Mouse (Mus musculus): ENCODE results near the gene Gm8369. TPM values are rescaled to one million over a fixed set of nuclear protein-coding genes. Genes with fewer than 3 reads are reported as not detected.
"Not testable (repeated sequence)": the region's sequence is repeated elsewhere in the genome, so short reads cannot be mapped to it uniquely, and the experiment has no call there.

The Gm8369 gene
- total RNA-seq (2015; ENCODE audit: low replicate concordance), result 1.3 and 14.4 TPM in 2 replicates
- not detected in 2 replicates for total RNA-seq (2017; ENCODE audit: low replicate concordance)

DNA sequence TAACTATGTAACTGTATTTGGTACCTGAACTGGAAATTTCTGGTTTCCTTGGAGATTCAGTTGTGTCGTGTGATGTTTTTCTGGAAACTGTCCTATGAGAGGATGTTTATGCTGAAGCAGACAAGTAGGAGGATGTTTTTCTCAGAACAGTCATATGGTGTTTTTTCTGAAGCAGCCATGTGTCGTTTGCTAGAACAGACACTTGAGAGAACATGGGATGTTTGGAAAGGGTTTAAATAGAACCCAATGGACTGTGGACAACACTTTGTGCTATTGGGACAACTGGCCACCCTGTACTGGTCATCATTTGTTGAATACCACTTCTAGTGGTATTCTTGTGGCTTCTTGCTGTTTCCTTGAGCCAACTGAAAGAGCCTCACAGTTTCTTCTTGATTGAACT lies at the start of gene Gm8369:
Gm8369 (plus strand) TSS at position 193 of the 400 bp plus-strand sequence.
- ATAC-seq (replicated peaks; ENCODE audit: low FRiP score, poor library complexity, severe bottlenecking), result no peak

DNA sequence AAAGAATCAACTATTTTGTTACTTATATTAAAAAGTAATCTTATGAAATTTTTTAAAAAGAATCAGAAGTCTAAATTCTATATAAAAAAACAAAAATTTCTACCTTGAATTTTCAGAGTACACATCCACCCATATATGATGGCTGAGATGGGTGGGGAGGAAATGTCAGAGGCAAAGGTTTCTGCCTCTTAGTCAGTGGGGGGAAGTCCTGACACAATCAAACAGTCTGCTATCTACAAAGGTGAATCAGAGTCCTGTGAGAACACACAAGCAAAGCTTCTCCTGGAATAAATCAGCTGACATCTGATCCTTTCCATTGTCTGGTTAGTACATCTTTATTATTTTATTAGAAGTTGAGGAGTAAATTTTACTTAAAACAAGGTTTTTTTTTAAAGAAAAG lies 42.4 kb upstream of the Gm8369 start, which contains the start of gene Ms4a4b:
Ms4a4b (plus strand) TSS at position 216 of the 400 bp plus-strand sequence.
- ATAC-seq (replicated peaks; ENCODE audit: low FRiP score, poor library complexity, severe bottlenecking), result no peak

DNA sequence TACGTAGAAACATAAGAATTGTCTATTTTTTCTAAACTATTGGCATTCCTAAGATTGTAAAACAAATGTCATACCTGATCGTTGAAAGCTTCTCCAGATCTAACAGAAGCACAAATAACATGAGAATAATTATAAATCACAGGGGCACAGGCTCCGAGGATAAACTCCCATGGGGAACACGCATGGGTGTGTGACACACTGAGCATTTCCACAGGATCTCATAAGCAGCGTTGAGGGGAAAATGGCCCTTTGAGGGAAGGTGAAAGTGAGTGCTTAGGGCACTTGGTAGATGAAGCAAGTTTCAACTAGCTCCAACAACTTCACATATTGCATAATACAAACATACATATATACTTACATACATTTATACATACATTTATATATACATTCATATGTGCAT lies 41.8 kb upstream of the Gm8369 start:
- ATAC-seq (replicated peaks; ENCODE audit: low FRiP score, poor library complexity, severe bottlenecking), result no peak

DNA sequence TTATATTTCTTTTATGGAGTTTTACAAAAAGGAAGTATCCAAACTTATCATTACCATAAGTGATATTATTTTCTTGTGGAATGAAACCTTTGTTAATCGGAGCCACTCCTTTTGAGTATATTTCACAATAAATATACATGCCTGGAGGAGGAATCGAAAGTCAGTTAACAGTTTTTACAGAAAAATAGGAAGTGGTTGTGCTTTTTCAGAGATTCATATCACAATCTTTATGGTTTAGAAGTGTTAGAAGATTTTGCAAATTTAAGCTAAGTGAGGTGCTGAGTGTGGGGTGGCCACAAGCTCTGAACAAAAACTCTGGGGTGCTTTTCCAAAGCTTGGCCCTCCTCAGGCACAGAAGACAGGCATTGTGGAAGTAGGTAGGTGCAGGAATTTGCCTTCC lies 38.5 kb upstream of the Gm8369 start:
- no peak for ATAC-seq (replicated peaks; ENCODE audit: low FRiP score, poor library complexity, severe bottlenecking)

DNA sequence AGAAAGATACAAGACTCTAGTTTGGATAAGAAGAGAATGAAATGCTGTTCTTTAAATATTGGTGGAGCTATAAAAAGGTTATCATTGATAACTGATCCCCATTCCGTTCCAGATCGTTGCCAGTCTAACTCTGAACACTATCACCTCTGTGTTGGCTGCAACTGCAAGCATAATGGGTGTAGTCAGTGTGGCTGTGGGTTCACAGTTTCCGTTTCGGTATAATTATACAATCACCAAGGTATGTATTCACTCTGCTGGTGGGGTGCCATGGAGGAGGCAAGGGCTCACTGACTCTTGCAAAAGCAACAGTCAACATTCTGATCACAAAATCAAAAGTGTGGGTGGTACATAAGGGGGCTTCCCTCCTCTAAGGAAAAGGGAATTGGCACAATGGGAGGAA lies 26.7 kb upstream of the Gm8369 start:
- not testable (repeated sequence) for ATAC-seq (replicated peaks; ENCODE audit: low FRiP score, poor library complexity, severe bottlenecking)

DNA sequence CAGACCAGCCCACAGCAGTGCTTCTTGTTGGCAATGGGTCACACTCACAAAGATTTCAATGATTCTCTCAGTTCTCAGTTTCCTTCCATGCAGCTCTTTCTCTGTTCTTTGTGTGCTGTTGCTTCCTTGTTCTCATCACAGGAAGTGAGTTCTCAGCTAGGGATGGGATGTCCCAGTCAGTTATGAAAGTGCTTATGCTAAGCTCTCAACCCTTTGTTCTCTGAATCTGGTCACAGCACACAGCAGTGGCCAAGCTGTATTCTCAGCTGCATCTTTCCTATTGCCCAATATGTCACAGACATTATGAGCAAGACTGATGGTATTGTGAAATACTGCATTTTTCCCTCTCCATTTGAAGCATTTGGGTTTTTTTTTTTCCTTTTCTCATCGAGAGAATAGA lies 20.9 kb upstream of the Gm8369 start:
- not testable (repeated sequence) for ATAC-seq (replicated peaks; ENCODE audit: low FRiP score, poor library complexity, severe bottlenecking)

DNA sequence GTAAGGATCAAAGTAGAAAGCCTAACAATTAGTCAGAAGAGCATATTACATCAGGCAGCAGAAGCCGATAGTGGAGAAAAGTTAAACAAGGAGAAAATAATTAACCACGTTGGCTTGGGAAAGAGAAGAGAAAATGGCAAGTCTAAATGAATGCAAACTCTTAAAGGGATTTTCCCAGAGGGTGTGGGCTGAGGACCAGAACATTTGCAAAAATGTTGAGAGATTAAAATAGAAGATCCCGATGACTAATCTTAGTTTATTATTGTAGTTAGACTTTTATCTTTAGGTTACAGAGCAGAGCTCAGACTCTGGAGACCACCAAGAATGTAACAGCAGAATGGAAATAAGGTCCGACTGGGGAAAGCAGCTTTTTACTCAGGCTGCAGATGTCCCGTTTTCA lies 19.3 kb upstream of the Gm8369 start:
- no peak for ATAC-seq (replicated peaks; ENCODE audit: low FRiP score, poor library complexity, severe bottlenecking)

DNA sequence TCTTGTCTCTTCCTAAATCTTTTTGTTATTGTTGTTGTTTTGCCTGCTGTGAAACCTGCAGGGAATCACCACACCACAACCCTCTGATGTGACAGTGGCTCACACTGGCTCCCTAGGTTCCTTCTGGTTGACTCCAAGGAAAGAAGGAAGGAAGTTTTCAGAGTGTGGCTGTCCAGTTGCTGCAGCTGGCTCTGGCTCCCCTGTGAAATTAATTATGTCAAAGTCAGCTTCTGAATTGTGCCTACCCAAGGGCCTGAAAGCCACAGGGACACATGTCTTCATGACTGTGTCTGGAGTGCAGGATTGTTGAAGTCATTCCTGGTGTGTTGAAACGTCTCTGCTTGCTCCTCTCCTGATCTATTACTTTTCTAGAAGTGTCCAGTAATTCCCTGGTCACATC lies 17.4 kb upstream of the Gm8369 start:
- not testable (repeated sequence) for ATAC-seq (replicated peaks; ENCODE audit: low FRiP score, poor library complexity, severe bottlenecking)

DNA sequence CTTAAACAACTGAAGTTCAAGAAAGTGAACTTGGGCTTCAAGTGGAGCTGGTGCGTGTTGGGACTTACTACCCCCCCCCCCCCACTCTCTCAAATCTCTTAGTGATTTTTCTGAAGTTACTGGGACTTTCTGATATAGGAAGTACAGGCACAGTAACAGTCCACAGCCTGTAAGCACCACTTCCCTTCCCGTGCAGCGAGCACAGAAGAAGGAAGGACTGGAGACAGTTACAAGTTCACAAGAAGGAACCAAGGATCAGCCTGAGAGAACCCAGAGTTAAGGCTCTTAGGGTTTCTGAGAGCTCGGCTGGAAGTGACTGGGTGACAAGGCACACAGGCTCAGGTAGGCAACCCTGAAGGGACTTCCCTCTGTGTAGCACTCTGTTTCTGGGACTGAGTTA lies 16.5 kb upstream of the Gm8369 start, which contains the start of gene Ms4a6c:
Ms4a6c (plus strand) TSS at position 152 of the 400 bp plus-strand sequence.
- not testable (repeated sequence) for ATAC-seq (replicated peaks; ENCODE audit: low FRiP score, poor library complexity, severe bottlenecking)

DNA sequence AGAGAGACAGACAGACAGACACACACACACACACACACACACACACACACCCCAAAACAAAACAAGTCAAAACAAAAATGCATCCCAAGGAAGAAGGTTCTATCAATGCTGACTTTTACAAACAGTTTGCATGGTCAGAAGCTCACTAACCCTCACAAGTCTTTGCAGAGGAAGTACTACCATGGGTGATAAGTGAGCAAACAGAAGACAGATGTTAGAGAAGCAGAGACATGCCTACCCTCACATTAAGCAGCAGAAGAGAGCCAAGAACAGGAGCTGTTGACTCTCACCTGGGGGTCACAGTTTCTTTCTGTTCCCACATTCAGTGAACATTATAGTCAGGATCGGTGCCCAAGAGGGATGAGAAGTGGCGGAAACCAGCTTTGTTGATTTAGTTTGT lies 6.0 kb upstream of the Gm8369 start:
- ATAC-seq (replicated peaks; ENCODE audit: low FRiP score, poor library complexity, severe bottlenecking), result no peak

DNA sequence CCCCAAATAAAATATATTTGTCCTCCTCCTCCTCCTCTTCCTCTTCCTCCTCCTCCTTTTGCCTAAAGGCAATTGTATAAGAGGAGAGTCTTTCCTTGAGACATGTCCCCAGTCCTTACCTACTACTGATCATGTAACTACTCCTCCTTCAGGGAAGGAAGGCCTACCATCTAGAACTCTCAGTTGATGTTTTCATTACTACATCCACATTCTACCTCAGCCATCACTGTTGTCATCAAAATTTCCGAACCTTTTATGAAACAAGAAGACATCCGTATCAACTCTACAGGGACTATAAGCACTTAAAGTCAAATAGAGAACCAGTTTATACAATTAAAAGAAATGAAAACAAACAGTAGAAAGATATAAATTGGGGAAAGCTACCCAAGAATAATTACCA lies 3.1 kb upstream of the Gm8369 start:
- ATAC-seq (replicated peaks; ENCODE audit: low FRiP score, poor library complexity, severe bottlenecking), result no peak

DNA sequence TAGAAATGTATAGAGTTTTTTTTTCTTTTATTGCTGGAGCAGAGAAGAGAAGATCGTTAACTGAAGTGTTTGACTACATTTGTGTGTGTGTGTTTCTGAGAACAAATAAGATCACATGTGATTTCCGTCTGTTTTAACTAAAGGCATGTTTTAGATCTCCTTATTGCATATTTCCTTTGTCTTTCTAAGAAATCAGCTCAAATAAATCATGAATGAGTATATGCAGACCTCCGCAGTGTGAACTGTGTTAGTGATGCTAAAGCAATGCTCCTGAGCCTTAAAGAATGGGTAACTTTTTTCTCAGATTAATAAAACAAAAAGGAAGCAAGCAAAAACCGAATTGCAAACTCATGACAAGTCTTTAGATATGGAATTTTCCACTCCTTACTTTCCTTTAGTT lies 1.8 kb upstream of the Gm8369 start:
- ATAC-seq (replicated peaks; ENCODE audit: low FRiP score, poor library complexity, severe bottlenecking), result no peak

DNA sequence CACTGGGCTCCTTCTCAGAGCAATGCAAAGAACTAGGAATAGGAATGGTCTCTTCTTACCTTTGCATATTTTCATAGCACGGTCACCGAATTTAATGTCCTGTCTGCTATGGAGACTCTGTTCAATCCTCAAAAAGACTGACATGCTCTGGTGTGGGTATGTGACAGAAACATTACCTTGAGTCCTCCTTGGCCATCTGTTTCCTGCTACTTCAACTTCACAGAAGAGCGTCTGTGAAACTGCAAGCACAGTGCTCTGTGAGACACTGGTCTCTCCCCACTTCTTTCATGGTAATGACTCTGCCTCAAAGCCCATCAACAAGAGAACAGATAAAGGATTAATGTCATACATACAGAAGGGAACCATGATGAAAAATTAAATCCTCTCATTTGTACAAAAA lies 1.4 kb upstream of the Gm8369 start:
- ATAC-seq (replicated peaks; ENCODE audit: low FRiP score, poor library complexity, severe bottlenecking), result no peak

DNA sequence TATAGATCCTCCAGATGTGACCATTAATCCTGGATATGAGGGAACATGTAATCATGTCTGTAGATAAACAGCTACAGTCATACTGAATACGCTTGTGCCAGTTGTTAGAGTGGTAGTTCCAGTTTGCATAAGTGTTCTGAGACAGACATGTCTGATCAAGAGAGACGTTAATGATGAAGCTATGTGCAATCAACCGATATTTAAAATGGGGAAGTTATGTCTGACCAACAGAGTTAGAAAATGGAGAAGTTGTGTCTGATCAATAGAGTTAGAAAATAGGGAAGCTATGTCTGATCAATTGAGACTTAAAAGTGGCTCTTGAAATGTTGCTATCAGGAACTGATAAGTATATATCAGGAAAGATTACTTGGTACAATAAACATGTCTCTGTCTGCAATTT lies 472 bp upstream of the Gm8369 start:
- no peak for ATAC-seq (replicated peaks; ENCODE audit: low FRiP score, poor library complexity, severe bottlenecking)

DNA sequence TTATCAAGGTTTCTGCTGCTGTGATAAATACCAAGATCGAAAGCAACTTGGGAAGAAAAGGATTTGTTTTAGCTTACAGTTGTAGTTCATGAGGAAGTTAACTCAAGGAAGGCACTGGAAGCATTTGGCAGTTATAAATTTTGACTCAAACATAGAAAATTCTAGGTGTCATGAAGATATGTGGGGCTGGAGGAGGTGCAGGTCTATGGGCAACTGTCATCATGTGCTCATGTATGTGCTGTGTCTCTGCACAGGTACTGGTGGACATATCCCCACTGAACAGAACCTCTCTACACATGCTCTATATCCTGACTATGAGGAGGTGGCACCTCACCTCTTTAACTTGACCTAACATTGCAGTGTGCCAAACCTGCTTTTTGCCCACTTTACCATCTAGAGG lies 861 bp downstream of the Gm8369 start:
- ATAC-seq (replicated peaks; ENCODE audit: low FRiP score, poor library complexity, severe bottlenecking), result no peak

DNA sequence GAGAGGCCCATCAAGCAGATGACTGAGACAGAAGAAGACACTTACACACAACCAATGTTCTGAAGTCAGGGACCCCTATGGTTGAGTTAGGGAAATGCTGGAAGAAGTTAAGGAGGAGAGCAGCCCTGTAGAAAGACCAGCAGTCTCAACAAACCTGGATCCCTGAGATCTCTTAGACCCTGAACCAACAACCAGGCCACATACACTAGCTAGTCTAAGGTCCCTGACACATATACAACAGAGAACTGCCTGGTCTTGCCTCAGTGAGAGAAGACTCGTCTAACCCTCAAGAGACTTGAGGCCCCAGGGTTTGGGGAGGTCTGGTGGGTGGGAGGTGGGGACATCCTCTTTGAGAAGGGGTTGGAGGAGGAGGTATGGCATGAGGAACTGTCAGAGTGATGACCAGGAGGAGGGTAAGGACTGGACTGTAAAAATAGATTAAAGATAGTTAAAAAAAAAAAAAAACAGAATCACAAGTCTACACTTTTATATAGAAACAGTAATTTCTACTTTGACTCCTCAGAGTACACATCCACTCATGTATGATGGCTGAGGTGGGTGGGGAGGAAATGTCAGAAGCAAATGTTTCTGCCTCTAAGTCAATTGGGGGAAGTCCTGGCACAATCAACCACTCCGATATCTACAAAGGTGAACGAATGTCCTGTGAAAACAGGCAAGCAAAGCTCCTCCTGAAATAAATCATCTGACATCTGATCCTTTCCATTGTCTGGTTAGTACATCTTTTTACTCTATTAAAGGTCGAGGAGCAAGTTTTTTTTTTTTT lies 5.9 kb downstream of the Gm8369 start:
- no peak for ATAC-seq (replicated peaks; ENCODE audit: low FRiP score, poor library complexity, severe bottlenecking)

DNA sequence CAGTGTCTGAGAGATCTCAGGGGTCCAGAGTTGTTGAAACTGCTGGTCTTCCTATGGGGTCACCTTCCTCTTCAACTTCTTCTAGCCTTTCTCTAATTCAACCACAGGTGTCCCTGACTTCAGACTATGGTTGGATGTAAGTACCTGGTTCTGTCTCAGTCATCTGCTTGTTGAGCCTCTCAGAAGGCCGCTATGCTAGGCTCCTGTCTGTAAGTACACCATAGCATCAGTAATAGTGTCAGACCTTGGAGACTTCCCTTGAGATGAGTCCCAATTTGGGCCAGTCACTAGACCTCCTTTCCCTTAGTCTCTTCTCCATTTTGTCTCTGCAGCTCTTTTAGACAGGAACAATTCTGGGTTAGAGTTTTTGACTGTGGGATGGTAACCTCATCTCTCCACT lies 6.9 kb downstream of the Gm8369 start:
- ATAC-seq (replicated peaks; ENCODE audit: low FRiP score, poor library complexity, severe bottlenecking), result no peak

DNA sequence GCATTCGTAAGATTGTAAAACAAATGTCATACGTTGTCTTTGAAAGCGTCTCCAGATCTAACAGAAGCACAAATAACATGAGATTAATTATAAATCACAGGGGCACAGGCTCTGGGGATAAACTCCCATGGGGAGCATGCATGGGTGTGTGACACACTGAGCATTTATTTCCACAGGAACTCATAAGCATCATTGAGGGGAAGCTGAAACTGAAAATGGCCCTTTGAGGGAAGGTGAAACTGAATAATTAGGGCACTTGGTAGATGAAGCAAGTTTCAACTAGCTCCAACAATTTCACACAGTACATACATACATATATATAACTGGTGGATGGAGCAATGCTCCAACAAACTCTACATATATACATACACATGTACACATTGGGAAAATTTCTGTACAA lies 8.8 kb downstream of the Gm8369 start:
- no peak for ATAC-seq (replicated peaks; ENCODE audit: low FRiP score, poor library complexity, severe bottlenecking)

DNA sequence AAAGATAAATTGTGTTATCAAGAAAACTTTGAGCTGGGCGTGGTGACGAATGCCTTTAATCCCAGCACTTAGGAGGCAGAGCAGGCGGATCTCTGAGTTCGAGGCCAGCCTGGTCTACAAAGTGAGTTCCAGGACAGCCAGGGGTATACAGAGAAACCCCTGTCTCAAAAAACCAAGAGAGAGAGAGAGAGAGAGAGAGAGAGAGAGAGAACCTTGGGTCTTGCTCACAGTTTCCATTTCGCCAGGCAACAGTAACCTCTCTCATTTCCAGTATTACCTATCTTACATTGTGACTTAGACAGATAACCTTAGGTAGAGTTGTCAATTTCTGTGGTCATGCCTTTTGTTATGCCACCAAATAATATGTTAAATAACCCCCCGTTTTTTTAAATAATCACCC lies 10.6 kb downstream of the Gm8369 start:
- no peak for ATAC-seq (replicated peaks; ENCODE audit: low FRiP score, poor library complexity, severe bottlenecking)

DNA sequence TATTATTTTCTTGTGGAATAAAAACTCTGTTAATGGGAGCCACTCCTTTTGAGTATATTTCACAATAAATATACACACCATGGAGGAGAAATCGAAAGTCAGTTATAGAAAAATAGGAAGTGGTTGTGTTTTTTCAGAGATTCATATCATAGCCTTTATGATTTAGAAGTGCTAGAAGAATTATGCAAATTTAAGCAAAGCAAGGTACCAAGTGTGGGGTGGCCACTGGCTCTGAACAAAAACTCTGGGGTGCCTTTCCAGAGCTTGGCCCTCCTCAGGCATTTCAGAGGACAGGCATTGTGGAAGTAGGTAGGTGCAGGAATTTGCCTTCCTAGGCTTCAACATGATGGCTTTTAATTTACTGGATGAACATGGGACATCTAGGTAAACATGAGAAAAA lies 11.6 kb downstream of the Gm8369 start:
- not testable (repeated sequence) for ATAC-seq (replicated peaks; ENCODE audit: low FRiP score, poor library complexity, severe bottlenecking)

DNA sequence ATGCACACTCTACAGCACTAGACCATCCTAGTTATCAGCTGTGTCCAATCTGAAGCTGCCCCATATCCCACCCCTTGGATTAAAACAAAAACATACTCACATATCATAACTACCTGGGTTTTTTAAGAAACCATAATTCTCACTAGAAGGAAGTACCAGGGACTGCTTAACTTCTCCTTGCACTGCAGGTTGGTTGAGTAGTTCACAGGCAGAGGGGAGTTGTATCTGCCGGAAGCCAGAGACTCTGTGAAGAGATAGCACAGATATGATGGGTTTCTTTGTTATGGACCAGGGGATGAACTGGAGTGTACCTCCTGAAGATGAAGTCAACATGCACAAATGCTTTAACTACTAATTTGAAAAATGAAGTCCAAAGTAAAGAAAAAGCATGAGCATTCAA lies 15.1 kb downstream of the Gm8369 start:
- no peak for ATAC-seq (replicated peaks; ENCODE audit: low FRiP score, poor library complexity, severe bottlenecking)

DNA sequence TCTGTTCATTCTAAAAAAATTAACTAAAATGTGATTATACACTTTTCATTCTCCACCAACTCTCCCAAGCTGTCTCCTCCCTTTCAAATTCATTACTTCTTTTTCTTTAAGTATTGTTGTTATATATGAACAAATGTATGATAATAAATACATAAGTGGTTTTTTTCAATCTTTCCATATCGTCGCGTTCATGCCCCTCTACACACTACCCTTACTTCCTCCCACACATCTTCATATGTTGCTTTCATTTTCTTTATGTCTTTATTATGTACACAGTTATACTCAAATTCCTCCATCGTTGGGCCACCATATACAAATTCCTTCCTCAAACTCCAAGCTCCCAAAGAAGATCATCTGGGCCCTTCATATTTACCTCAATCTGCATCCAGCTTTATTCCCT lies 15.6 kb downstream of the Gm8369 start:
- ATAC-seq (replicated peaks; ENCODE audit: low FRiP score, poor library complexity, severe bottlenecking), result no peak

Measured in erythroblast, adult 5-6 weeks (primary cell).